Mouse (Mus musculus) C2C12 (cell line): ENCODE results near the gene Ccdc15. TPM values are rescaled to one million over a fixed set of nuclear protein-coding genes. Genes with fewer than 3 reads are reported as not detected.

Experiments
- H3K27me3 ChIP-seq: one replicate; pipeline ENCODE4 v1.6.1; 2011; ENCODE audit not compliant: control insufficient read depth, insufficient read depth, insufficient read length
- H3K36me3 ChIP-seq: one replicate; pipeline ENCODE4 v1.6.1; 2011; ENCODE audit not compliant: control insufficient read depth, insufficient read depth
- H3K4me3 ChIP-seq: one replicate; pipeline ENCODE4 v1.5.1; 2011; ENCODE audit warnings: mild to moderate bottlenecking, control low read depth; ENCODE audit not compliant: poor library complexity, insufficient read depth, severe bottlenecking
- H3K79me2 ChIP-seq: one replicate; pipeline ENCODE4 v1.6.1; 2011; ENCODE audit not compliant: control insufficient read depth, insufficient read depth
- H3K79me3 ChIP-seq: one replicate; pipeline ENCODE4 v1.6.1; 2011; ENCODE audit warnings: low read depth, control low read depth
- H3ac ChIP-seq: one replicate; pipeline ENCODE3; 2011; ENCODE audit warnings: low read depth; ENCODE audit not compliant: control insufficient read depth, insufficient read length
- CEBPB ChIP-seq: IDR thresholded peaks from one replicate; pipeline ENCODE4 v1.6.1; 2011; ENCODE audit warnings: low read depth, mild to moderate bottlenecking, control low read depth, moderate library complexity
- CTCF ChIP-seq: IDR thresholded peaks from one replicate; pipeline ENCODE4 v1.5.1; 2011; ENCODE audit not compliant: control insufficient read depth, insufficient read depth, insufficient read length
- FOSL1 ChIP-seq: IDR thresholded peaks from one replicate; pipeline ENCODE4 v1.8.0; 2011; ENCODE audit warnings: mild to moderate bottlenecking, low read length; ENCODE audit not compliant: poor library complexity, insufficient read depth, severe bottlenecking
- MAX ChIP-seq: IDR thresholded peaks from one replicate; pipeline ENCODE4 v1.6.1; 2011; ENCODE audit warnings: mild to moderate bottlenecking, control low read depth
- MYOD1 ChIP-seq: IDR thresholded peaks from one replicate; pipeline ENCODE4 v1.6.1; 2011; ENCODE audit warnings: low read depth; ENCODE audit not compliant: control insufficient read depth, insufficient read length
- MYOG ChIP-seq: IDR thresholded peaks from one replicate; pipeline ENCODE4 v1.6.1; 2011; ENCODE audit not compliant: control insufficient read depth, insufficient read length; ENCODE audit errors: extremely low read depth
- USF1 ChIP-seq: IDR thresholded peaks from one replicate; pipeline ENCODE4 v1.6.1; 2011; ENCODE audit warnings: low read depth, mild to moderate bottlenecking, control low read depth, moderate library complexity
- polyA plus RNA-seq: library from polyadenylated mRNA; unstranded; fragments of >200 nt; fragmentation: generic; extraction: Trizol; gene quantifications from one replicate; pipeline ENCODE4 v1.2.1, GENCODE M21; 2012; ENCODE audit warnings: missing spikeins

Ccdc15 gene
- polyA plus RNA-seq, 1 experiment = 0.56 TPM

GRCm38 (mm10) chr9:37365706-37366105 is 17.5 kb upstream of the Ccdc15 start:
- Histone ChIP-seq H3K79me2 (no peaks in the 10 kb centered on the region), H3K79me3 (no peaks in the 10 kb centered on the region)
- TF ChIP-seq CEBPB = no peak
- TF ChIP-seq FOSL1 = no peak
- no peak for TF ChIP-seq MAX
- TF ChIP-seq CTCF = no peak
- no peak for TF ChIP-seq MYOG
- TF ChIP-seq MYOD1 = no peak
- TF ChIP-seq USF1 = no peak

GRCm38 (mm10) chr9:37364392-37364791 is 16.2 kb upstream of the Ccdc15 start:
- no peaks in the 10 kb centered on the region for H3K36me3 ChIP-seq
- H3K4me3 ChIP-seq = no peak overlapping the region
- H3K79me2 ChIP-seq = no peaks in the 10 kb centered on the region
- no peaks in the 10 kb centered on the region for H3K27me3 ChIP-seq
- no peak for TF ChIP-seq FOSL1
- TF ChIP-seq MYOG = no peak
- no peak for TF ChIP-seq USF1
- no peak for TF ChIP-seq CEBPB
- H3K79me3 ChIP-seq = no peaks in the 10 kb centered on the region
- no peak overlapping the region for H3ac ChIP-seq

More at GRCm38 (mm10) chr9:37365706-37366105, 17.5 kb upstream of the Ccdc15 start:
- Histone ChIP-seq H3ac (no peak overlapping the region), H3K27me3 (no peaks in the 10 kb centered on the region), H3K36me3 (no peaks in the 10 kb centered on the region), H3K4me3 (no peak overlapping the region)

DNA sequence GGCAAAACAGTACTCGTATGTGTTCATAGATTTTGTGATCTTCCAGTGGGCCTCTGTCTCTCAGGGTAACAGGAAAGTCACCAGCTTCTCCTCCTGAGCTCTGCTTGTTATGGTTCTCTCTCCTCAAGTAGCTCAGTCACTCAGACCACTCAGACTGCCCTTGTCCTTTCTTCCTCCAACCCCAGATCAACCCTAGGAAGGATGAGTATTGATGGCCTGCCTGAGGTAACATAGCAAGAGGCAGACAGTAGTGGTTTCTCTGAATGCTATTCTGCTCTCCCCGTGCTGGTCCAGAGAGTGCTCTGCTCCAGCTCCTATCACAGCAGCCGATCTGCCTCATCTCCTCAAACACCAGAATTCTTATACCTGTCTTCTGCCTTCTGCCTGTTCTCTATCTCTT is 15.3 kb upstream of the Ccdc15 start:
- Histone ChIP-seq H3K79me2 (no peaks in the 10 kb centered on the region), H3K79me3 (no peaks in the 10 kb centered on the region), H3ac (no peak overlapping the region), H3K27me3 (no peaks in the 10 kb centered on the region), H3K36me3 (no peaks in the 10 kb centered on the region), H3K4me3 (no peak overlapping the region)
- TF ChIP-seq CTCF (no peak), MYOD1 (no peak)

DNA sequence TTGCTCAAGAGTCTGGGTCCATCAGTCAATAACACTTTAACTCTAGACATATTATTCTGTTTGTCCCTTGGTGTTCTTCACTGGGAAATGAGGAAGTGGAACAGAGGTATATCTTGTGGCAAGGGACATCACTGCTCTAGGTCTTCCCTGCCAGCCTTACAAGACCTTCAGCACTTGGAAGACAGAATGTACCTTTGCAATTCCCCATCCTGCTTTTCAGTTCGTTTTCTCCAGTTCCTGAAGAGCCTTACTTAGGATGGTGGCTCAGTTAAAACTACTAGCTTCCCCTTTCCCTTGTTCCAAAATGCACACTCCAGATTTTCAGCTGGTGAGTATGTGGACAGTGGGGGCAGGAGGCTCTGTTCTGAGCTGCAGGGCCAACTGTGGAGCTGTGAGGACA is 14.6 kb upstream of the Ccdc15 start:
- TF ChIP-seq CTCF (no peak), MYOG (no peak), CEBPB (no peak), MYOD1 (no peak), USF1 (no peak), MAX (no peak), FOSL1 (no peak)
- Histone ChIP-seq H3ac (no peak overlapping the region), H3K79me2 (no peaks in the 10 kb centered on the region), H3K79me3 (no peaks in the 10 kb centered on the region), H3K36me3 (no peaks in the 10 kb centered on the region), H3K4me3 (no peak overlapping the region), H3K27me3 (no peaks in the 10 kb centered on the region)

DNA sequence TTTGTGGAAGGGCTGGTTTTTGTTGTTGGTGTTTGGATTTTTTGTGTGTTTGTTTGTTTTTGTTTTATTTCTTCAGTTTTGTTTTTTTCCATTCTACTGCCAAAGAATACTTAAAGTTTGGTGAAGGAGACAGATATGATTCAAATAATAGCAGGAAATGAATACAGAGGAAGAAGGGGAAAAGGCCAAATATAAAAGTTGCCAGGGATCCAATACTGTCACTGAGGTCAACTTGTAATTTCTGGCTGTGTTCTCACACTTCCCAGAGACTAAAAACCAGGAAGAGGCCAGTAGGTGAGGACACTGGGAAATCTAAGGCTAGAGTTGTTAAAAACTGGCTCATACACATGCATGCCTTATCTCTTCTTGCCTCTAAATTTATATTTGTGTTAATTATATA is 13.9 kb upstream of the Ccdc15 start:
- Histone ChIP-seq H3K4me3 (no peak overlapping the region), H3K79me2 (no peaks in the 10 kb centered on the region), H3K79me3 (no peaks in the 10 kb centered on the region), H3K36me3 (no peaks in the 10 kb centered on the region), H3K27me3 (no peaks in the 10 kb centered on the region), H3ac (no peak overlapping the region)
- no peak for TF ChIP-seq MYOG
- no peak for TF ChIP-seq CTCF
- no peak for TF ChIP-seq FOSL1
- no peak for TF ChIP-seq CEBPB
- no peak for TF ChIP-seq MAX
- no peak for TF ChIP-seq MYOD1
- TF ChIP-seq USF1 = no peak

DNA sequence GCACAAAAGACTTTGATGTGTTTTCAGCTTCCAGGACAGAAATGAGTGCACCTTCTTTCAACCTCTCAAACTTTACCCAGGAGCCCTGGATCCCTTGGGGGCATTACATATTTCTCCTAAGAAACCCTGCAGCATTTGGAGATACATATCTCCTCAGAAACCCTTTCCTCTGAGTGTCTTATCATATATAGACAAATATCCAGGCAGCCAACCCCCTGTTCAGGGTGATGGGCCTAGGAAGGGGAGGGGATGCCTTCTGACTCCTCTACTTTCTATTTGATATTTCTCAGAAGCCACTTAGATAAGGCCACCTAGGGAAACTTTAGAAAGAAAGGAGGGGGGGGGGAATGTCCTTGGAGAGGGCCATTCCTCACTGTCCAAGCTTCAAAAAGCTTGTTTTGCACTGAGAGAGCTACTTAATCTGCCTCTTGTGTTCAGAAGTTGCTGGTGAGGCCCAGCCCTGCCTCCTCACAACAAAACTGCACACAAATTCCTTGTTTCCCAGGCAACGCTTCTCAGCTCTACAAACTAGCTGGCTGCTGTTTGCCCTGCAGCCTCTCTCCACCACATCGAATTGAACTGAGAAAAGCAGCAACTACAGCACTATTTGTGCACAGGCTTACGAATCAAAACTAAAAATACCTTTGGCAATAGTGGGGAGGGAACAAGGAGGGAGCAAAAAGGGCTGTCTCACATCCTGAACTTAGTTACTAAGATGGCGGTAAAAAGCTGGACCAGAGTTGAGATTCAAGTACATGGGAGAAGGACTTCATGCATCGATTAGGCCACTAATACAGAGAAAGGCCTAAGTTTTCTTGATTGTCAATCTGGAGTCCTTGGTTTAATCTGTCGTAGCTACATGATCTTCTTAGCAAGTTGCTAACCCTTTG is 11.3 kb upstream of the Ccdc15 start:
- Histone ChIP-seq H3K79me3 (no peaks in the 10 kb centered on the region), H3ac (no peak overlapping the region), H3K36me3 (no peaks in the 10 kb centered on the region), H3K27me3 (no peaks in the 10 kb centered on the region), H3K4me3 (no peak overlapping the region), H3K79me2 (no peaks in the 10 kb centered on the region)
- TF ChIP-seq MYOD1 = no peak
- no peak for TF ChIP-seq FOSL1
- no peak for TF ChIP-seq CTCF
- TF ChIP-seq MAX = no peak
- TF ChIP-seq CEBPB = no peak
- TF ChIP-seq MYOG = no peak
- no peak for TF ChIP-seq USF1
